Mouse (Mus musculus): Measurements from ENCODE around the gene Camsap3. TPM values are rescaled to one million over a fixed set of nuclear protein-coding genes. Genes with fewer than 3 reads are reported as not detected.

Gene Camsap3
- polyA plus RNA-seq (2014; fragmentation: Illumina TruSeq; extraction: RNeasy Lipid Tissue Mini Kit (QIAGEN cat#74804); ENCODE audit: low read depth, low replicate concordance), result 36.3 TPM

DNA sequence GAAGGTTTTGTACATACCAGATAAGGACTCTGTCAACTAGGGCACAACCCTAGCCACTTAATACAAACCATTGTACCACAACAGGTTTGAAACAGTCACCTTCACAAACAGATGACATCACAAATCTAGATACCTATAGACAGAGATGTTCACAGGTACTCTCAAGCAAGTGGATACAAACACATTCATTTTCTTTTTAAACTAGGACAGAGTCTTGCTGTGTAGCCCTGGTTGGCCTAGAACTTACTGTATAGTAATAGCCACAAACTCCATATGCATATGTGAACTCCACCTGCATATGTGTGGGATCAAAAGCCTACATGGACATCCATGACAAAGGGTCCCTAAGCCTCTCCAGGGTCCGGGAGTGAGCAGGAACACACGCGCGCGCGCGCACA is at the start of gene Camsap3:
TSS of gene Camsap3 (plus strand) at position 301 of the 398 bp plus-strand sequence.

DNA sequence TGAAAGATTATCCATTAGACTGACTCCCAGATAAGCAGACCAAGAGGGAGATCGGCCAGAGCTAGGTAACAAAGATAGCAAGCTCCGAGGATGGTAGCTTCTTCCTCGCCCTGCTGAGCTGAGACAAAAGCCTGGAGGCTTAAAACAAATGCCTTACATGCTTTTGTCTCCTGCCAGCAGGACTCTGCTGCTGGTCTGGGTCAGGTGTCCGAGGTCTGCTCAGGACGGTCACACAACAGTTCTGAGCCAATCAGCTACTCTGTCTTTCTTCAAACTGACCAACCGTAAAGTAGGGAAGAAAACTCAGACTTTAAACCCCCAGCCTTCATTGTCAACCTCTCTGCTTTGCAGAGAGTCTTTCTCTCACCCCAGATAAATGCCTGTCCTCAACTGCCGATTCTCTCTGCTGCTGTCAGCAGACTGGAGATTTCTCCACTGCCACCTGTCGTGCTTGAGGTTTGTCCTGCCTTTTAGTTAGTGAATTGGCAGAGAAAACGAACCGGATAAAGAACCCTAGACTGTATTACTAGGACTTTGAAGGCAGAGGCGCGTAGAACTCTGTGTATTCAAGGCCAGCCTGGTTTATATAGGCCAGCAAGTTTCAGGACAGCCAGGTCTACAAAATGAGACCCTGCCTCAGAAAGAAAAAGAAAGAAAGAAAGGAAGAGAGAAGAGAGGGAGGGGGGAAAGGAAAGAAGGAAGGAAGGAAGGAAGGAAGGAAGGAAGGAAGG is 19.3 kb upstream of the Camsap3 start, which contains the start of gene C330021F23Rik:
TSS of gene C330021F23Rik (plus strand) at position 350 of the 731 bp plus-strand sequence.

DNA sequence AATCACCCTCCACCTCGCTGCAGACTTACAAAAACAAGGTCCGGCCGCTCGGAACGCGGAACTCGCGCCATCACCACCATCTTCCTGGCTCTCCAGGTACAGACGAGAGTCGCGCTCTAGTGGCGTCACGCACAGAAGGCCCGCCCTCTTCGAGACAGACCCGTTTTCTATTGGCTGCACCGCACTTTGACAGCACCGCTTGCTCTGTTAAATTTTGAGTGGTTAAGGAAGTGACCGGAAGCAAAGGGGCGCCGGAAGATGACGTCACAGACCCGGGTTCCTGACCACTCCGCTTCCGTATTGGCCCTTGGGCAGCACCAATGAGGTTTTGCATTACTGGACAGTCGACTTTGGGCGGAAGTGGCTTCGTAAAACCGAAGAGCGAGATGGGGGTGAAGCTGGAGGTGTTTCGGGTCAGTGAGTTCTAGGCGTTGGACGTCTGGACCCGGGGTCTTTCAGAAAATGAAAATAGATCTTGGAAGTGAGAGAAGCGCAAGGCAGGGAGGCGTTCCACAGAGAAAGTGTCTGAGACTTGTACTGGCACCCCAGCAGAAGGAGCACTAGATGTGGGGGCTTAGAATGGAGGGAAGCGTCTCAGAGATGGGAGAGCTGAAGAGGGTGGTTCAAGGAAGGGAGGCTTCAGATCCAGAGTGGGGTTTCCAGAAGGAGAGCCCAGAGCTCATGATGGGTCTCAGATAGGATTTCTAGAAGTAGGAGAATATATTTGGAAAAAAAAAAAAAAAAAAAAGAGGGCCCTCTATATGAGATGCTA is 34.3 kb downstream of the Camsap3 start, which contains the start of the genes Xab2 and Pet100:
TSS of gene Xab2 (minus strand) at position 118 of the 772 bp plus-strand sequence.
TSS of gene Pet100 (plus strand) at position 350 of the 772 bp plus-strand sequence.

DNA sequence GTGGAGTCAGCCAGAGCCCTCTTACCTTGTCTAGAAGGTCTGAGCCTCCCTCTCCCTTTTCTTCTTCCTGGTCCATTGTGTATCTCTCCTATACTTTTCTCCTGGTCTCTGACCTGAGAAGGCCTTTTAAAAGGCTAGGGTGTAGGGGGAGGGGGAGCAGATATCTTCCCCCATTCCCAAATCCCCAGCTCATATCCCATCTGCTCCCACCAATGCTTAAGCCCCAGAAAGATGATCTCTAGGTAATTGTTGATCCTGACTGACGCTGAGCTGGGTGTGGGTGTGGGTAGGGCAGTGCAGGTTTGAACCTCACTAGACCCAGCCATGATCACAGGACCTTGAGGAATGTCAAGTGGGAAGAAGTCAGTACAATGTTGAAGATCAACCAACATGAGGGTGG is 38.4 kb downstream of the Camsap3 start, which contains the start of gene Pcp2:
TSS of gene Pcp2 (minus strand) at position 101 of the 400 bp plus-strand sequence.

GRCm38 (mm10) chr8:3630647-3631477 is 43.8 kb downstream of the Camsap3 start, which contains the start of gene Stxbp2:
TSS of gene Stxbp2 (plus strand) at chr8:3630955.

GRCm38 (mm10) chr8:3655526-3655925 is 68.4 kb downstream of the Camsap3 start, which contains the start of gene Retn:
TSS of gene Retn (plus strand) at chr8:3655770.

Other genes starting within 250 kb of the Camsap3 start
- gene A430078G23Rik, start 233.9 kb upstream of the Camsap3 start, polyA plus RNA-seq (2014; fragmentation: Illumina TruSeq; extraction: RNeasy Lipid Tissue Mini Kit (QIAGEN cat#74804); ENCODE audit: low read depth, low replicate concordance), result 0.57 TPM
- 20.4 TPM for gene Arhgef18, start 194.3 kb upstream of the Camsap3 start, polyA plus RNA-seq (2014; fragmentation: Illumina TruSeq; extraction: RNeasy Lipid Tissue Mini Kit (QIAGEN cat#74804); ENCODE audit: low read depth, low replicate concordance)
- gene Pex11g, start 119.6 kb upstream of the Camsap3 start, polyA plus RNA-seq (2014; fragmentation: Illumina TruSeq; extraction: RNeasy Lipid Tissue Mini Kit (QIAGEN cat#74804); ENCODE audit: low read depth, low replicate concordance), result 29.0 TPM
- 0.73 TPM for gene Tex45, start 116.4 kb upstream of the Camsap3 start, polyA plus RNA-seq (2014; fragmentation: Illumina TruSeq; extraction: RNeasy Lipid Tissue Mini Kit (QIAGEN cat#74804); ENCODE audit: low read depth, low replicate concordance)
- gene Zfp358, start 94.2 kb upstream of the Camsap3 start, polyA plus RNA-seq (2014; fragmentation: Illumina TruSeq; extraction: RNeasy Lipid Tissue Mini Kit (QIAGEN cat#74804); ENCODE audit: low read depth, low replicate concordance), result 21.0 TPM
- 83.5 TPM for gene Mcoln1, start 86.8 kb upstream of the Camsap3 start, polyA plus RNA-seq (2014; fragmentation: Illumina TruSeq; extraction: RNeasy Lipid Tissue Mini Kit (QIAGEN cat#74804); ENCODE audit: low read depth, low replicate concordance)
- gene Pnpla6, start 71.9 kb upstream of the Camsap3 start, polyA plus RNA-seq (2014; fragmentation: Illumina TruSeq; extraction: RNeasy Lipid Tissue Mini Kit (QIAGEN cat#74804); ENCODE audit: low read depth, low replicate concordance), result 49.1 TPM
- gene C330021F23Rik, start 19.3 kb upstream of the Camsap3 start, polyA plus RNA-seq (2014; fragmentation: Illumina TruSeq; extraction: RNeasy Lipid Tissue Mini Kit (QIAGEN cat#74804); ENCODE audit: low read depth, low replicate concordance), result 6.5 TPM
- 33.1 TPM for gene Xab2, start 34.0 kb downstream of the Camsap3 start, polyA plus RNA-seq (2014; fragmentation: Illumina TruSeq; extraction: RNeasy Lipid Tissue Mini Kit (QIAGEN cat#74804); ENCODE audit: low read depth, low replicate concordance)
- 68.9 TPM for gene Pet100, start 34.3 kb downstream of the Camsap3 start, polyA plus RNA-seq (2014; fragmentation: Illumina TruSeq; extraction: RNeasy Lipid Tissue Mini Kit (QIAGEN cat#74804); ENCODE audit: low read depth, low replicate concordance)
- not detected for gene Pcp2, start 38.3 kb downstream of the Camsap3 start, polyA plus RNA-seq (2014; fragmentation: Illumina TruSeq; extraction: RNeasy Lipid Tissue Mini Kit (QIAGEN cat#74804); ENCODE audit: low read depth, low replicate concordance)
- gene Stxbp2, start 43.7 kb downstream of the Camsap3 start, polyA plus RNA-seq (2014; fragmentation: Illumina TruSeq; extraction: RNeasy Lipid Tissue Mini Kit (QIAGEN cat#74804); ENCODE audit: low read depth, low replicate concordance), result 92.1 TPM
- 947 TPM for gene Retn, start 68.5 kb downstream of the Camsap3 start, polyA plus RNA-seq (2014; fragmentation: Illumina TruSeq; extraction: RNeasy Lipid Tissue Mini Kit (QIAGEN cat#74804); ENCODE audit: low read depth, low replicate concordance)
- 0.68 TPM for gene Mcemp1, start 78.5 kb downstream of the Camsap3 start, polyA plus RNA-seq (2014; fragmentation: Illumina TruSeq; extraction: RNeasy Lipid Tissue Mini Kit (QIAGEN cat#74804); ENCODE audit: low read depth, low replicate concordance)
- gene Fcor, start 85.1 kb downstream of the Camsap3 start, polyA plus RNA-seq (2014; fragmentation: Illumina TruSeq; extraction: RNeasy Lipid Tissue Mini Kit (QIAGEN cat#74804); ENCODE audit: low read depth, low replicate concordance), result 100 TPM
- 19.8 TPM for gene Trappc5, start 89.0 kb downstream of the Camsap3 start, polyA plus RNA-seq (2014; fragmentation: Illumina TruSeq; extraction: RNeasy Lipid Tissue Mini Kit (QIAGEN cat#74804); ENCODE audit: low read depth, low replicate concordance)
- 0.12 TPM for gene Fcer2a, start 106.9 kb downstream of the Camsap3 start, polyA plus RNA-seq (2014; fragmentation: Illumina TruSeq; extraction: RNeasy Lipid Tissue Mini Kit (QIAGEN cat#74804); ENCODE audit: low read depth, low replicate concordance)
- 0.38 TPM for gene Clec4g, start 133.4 kb downstream of the Camsap3 start, polyA plus RNA-seq (2014; fragmentation: Illumina TruSeq; extraction: RNeasy Lipid Tissue Mini Kit (QIAGEN cat#74804); ENCODE audit: low read depth, low replicate concordance)
- 10.0 TPM for gene Cd209a, start 161.7 kb downstream of the Camsap3 start, polyA plus RNA-seq (2014; fragmentation: Illumina TruSeq; extraction: RNeasy Lipid Tissue Mini Kit (QIAGEN cat#74804); ENCODE audit: low read depth, low replicate concordance)

All from adipose tissue, adult 10 weeks (tissue).